Mouse (Mus musculus) spleen, adult 2 months (tissue): Measurements from ENCODE around the gene Gm10282. TPM values are rescaled to one million over a fixed set of nuclear protein-coding genes. Genes with fewer than 3 reads are reported as not detected.

Experiments used
- DNase-seq, 2 experiments: peaks; one replicate each; pipeline versions ENCODE4 v3.0.0 to v3.0.0-alpha.2; 2012 to 2021; ENCODE audit warnings: low spot score in 2 of 2, low read depth in 1 of 2
- H3K27ac ChIP-seq: fragments of 200-500 bp; 2 replicates; pipeline ENCODE4 v1.5.1; 2012; ENCODE audit warnings: low read length, inconsistent platforms; ENCODE audit not compliant: insufficient read depth
- H3K27me3 ChIP-seq: fragments of 200-500 bp; 2 replicates; pipeline ENCODE4 v1.6.1; 2012; ENCODE audit warnings: mild to moderate bottlenecking, moderate library complexity, low read length, inconsistent platforms; ENCODE audit not compliant: control insufficient read depth, insufficient read depth
- H3K36me3 ChIP-seq: fragments of 200-500 bp; 2 replicates; pipeline ENCODE4 v1.6.1; 2012; ENCODE audit warnings: mild to moderate bottlenecking, low read length, inconsistent platforms; ENCODE audit not compliant: control insufficient read depth, insufficient read depth
- H3K4me1 ChIP-seq: fragments of 200-500 bp; 2 replicates; pipeline ENCODE4 v1.6.1; 2011; ENCODE audit warnings: inconsistent platforms; ENCODE audit not compliant: control insufficient read depth, insufficient read depth, insufficient read length
- H3K4me3 ChIP-seq: fragments of 200-500 bp; 2 replicates; pipeline ENCODE4 v1.5.1; 2011; ENCODE audit warnings: mild to moderate bottlenecking, inconsistent platforms; ENCODE audit not compliant: insufficient read depth, insufficient read length; ENCODE audit errors: extremely low read depth
- CTCF ChIP-seq: fragments of 200-500 bp; IDR thresholded peaks from 2 replicates; pipeline ENCODE4 v1.5.1; 2011; ENCODE audit warnings: mild to moderate bottlenecking, inconsistent platforms; ENCODE audit not compliant: insufficient read depth, insufficient read length, insufficient replicate concordance; ENCODE audit errors: extremely low read depth
- POLR2A ChIP-seq: fragments of 200-500 bp; IDR thresholded peaks from 2 replicates; pipeline ENCODE4 v1.6.1; 2011; ENCODE audit warnings: low read depth, low read length, inconsistent platforms
- WGBS: fragments of 180-500 bp; shearing (Covaris S2); methylation state at CpG from one replicate; pipeline ENCODE4 v1.1.7; 2018; 5-methylcytosine and 5-hydroxymethylcytosine counted together
- polyA plus RNA-seq: library from polyadenylated mRNA; depleted of rRNA; stranded (reverse); fragments of >200 nt; gene quantifications from 2 replicates; pipeline ENCODE4 v1.2.3, GENCODE M21; 2012; rRNA removed

Gm10282 gene
- 1.4 and 1.7 TPM in 2 replicates for polyA plus RNA-seq

GRCm38 (mm10) chr8:72305210-72305905 lies at the start of gene Gm10282:
Gm10282 (minus strand) TSS chr8:72305260.
- H3K27me3 ChIP-seq = no peaks in the 10 kb centered on the region
- TF ChIP-seq POLR2A = no peak
- TF ChIP-seq CTCF = no peak
- no peaks in the 10 kb centered on the region for H3K36me3 ChIP-seq
- 89% methylated on average over 16 of the region's 16 CpGs for WGBS
- no peak for DNase-seq
- H3K4me1 ChIP-seq = peaks cover 16% of the 10 kb centered on the region; the same call in 1 of the 2 replicates
- no peak within 1 kb of the TSS for H3K27ac ChIP-seq
- H3K4me3 ChIP-seq = no peak within 1 kb of the TSS

GRCm38 (mm10) chr8:72354272-72354671 lies 49.2 kb upstream of the Gm10282 start:
- no peak for TF ChIP-seq CTCF
- no peak for TF ChIP-seq POLR2A
- H3K36me3 ChIP-seq = no peaks in the 10 kb centered on the region
- peaks cover 72% of the 10 kb centered on the region for H3K4me1 ChIP-seq
- H3K4me3 ChIP-seq = no peak overlapping the region
- 6% methylated on average over 11 of the region's 11 CpGs for WGBS
- DNase-seq = peak; percentile 84 to 88
- H3K27ac ChIP-seq = peak overlapping the region; percentile 96
- no peaks in the 10 kb centered on the region for H3K27me3 ChIP-seq

DNA sequence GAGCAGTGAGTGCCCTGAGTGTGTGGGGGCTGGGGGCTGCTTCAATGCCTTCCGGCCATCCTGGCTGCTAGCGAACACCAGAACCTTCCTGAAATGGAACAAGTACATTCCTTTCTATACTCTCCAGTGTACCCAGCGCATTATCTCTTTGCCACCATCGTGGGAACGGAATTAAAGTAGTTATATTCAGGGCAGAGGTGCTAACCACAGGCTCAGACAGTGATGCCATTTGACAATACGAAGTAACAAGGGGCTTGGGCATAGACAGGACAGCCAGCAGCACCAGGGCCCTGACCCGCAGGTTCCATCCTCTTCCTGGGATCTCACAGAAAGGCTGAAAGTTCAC lies 48.6 kb upstream of the Gm10282 start:
- Histone ChIP-seq H3K36me3 (no peaks in the 10 kb centered on the region), H3K27me3 (no peaks in the 10 kb centered on the region), H3K27ac (peak overlapping the region; percentile 96), H3K4me3 (no peak overlapping the region), H3K4me1 (peaks cover 73% of the 10 kb centered on the region)
- no peak for TF ChIP-seq CTCF
- WGBS = 62% methylated on average over 7 of the region's 7 CpGs
- DNase-seq = no peak

GRCm38 (mm10) chr8:72352951-72353699 lies 48.1 kb upstream of the Gm10282 start:
- H3K4me1 ChIP-seq = peaks cover 74% of the 10 kb centered on the region
- no peaks in the 10 kb centered on the region for H3K36me3 ChIP-seq
- TF ChIP-seq POLR2A (no peak), CTCF (no peak)
- DNase-seq = no peak
- WGBS = 64% methylated on average over 8 of the region's 8 CpGs
- peak overlapping the region; percentile 96 for H3K27ac ChIP-seq
- H3K27me3 ChIP-seq = no peaks in the 10 kb centered on the region
- H3K4me3 ChIP-seq = no peak overlapping the region

DNA sequence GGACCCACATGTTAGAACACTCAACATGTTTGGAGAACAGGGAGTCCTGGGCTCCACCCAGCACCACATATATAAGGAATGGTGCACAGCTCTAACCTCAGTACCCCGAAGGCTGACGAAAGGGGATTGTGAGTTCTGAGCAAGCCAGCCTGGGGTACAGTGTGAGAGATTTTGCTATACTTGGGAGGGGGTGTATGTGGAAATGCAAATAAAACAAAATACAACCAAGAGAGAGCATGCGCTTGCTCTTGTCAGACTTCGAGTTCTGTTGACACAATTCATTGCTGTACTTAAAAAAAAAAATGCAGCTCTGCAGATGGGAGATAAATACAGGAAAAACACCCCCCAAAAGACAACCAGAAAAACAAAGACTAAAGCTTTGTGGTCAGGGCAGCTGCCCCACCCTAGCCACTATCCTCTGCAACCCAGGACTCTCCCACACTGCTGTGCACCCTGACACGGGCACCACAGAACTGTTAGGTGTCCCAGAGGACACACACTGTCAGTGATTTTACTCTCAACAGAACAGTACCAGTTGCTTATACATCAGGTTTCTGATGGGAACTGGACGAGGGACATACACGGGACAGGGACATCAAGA lies 46.4 kb upstream of the Gm10282 start:
- no peak for TF ChIP-seq CTCF
- TF ChIP-seq POLR2A = peak; percentile 32; the same call in 1 of the 2 replicates
- WGBS = 30% methylated on average over 7 of the region's 7 CpGs
- Histone ChIP-seq H3K27me3 (no peaks in the 10 kb centered on the region), H3K4me1 (peaks cover 70% of the 10 kb centered on the region), H3K27ac (peak overlapping the region; percentile 96), H3K36me3 (no peaks in the 10 kb centered on the region), H3K4me3 (no peak overlapping the region)
- DNase-seq = peak in 1 of 2 experiments; percentile 55

DNA sequence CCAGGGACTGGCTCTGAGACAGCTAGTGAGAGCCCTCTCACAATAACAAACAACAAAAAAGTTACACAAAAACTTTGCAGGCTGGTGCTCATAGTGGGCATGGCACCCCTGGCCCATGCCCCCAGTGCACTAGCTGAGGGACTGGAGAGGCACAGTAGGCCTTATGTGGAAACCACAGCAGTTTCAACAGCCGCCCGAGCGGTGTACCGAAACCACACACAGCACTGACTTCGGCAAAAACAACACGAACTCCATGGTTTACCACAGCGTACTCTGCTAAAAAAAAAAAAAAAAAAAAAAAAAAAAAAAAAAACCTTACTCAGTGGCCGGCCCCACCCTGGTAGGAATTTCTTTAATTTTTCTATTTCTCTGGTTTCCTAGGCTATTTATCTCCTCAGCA lies 45.7 kb upstream of the Gm10282 start:
- H3K27me3 ChIP-seq = no peaks in the 10 kb centered on the region
- no peaks in the 10 kb centered on the region for H3K36me3 ChIP-seq
- peak overlapping the region; percentile 96 for H3K27ac ChIP-seq
- H3K4me3 ChIP-seq = peak overlapping the region; percentile 16; the same call in 1 of the 2 replicates
- peak; percentile 56 for TF ChIP-seq POLR2A
- no peak for TF ChIP-seq CTCF
- WGBS = 2% methylated on average over 8 of the region's 8 CpGs
- H3K4me1 ChIP-seq = peaks cover 63% of the 10 kb centered on the region
- DNase-seq = peak; percentile 79 to 84
